Mouse (Mus musculus) forebrain, embryonic 10.5 days (tissue): ENCODE results near the gene Robo1. TPM values are rescaled to one million over a fixed set of nuclear protein-coding genes. Genes with fewer than 3 reads are reported as not detected.

Experiments
- DNase-seq: peaks from one replicate; pipeline ENCODE4 v3.0.0-alpha.2; 2017; ENCODE audit warnings: low spot score; ENCODE audit errors: extremely low spot score
- H3K27ac ChIP-seq: fragments of 300-500 bp; sonication (generic); 2 replicates; pipeline ENCODE4 v1.5.1; 2016; ENCODE audit warnings: mild to moderate bottlenecking
- H3K27me3 ChIP-seq: fragments of 300-500 bp; sonication (generic); 2 replicates; pipeline ENCODE4 v1.6.1; 2016; ENCODE audit warnings: mild to moderate bottlenecking; ENCODE audit not compliant: poor library complexity, severe bottlenecking
- H3K36me3 ChIP-seq: fragments of 300-500 bp; sonication (generic); replicated peaks from 2 replicates; pipeline ENCODE4 v1.6.1; 2016; ENCODE audit warnings: mild to moderate bottlenecking, moderate library complexity
- H3K4me1 ChIP-seq: fragments of 300-500 bp; sonication (generic); 2 replicates; pipeline ENCODE4 v1.6.1; 2016
- H3K4me3 ChIP-seq: fragments of 300-500 bp; sonication (generic); 2 replicates; pipeline ENCODE4 v1.5.1; 2016; ENCODE audit warnings: mild to moderate bottlenecking, moderate library complexity
- H3K9me3 ChIP-seq: fragments of 300-500 bp; sonication (generic); 2 replicates; pipeline ENCODE4 v1.6.1; 2016; ENCODE audit warnings: mild to moderate bottlenecking, moderate library complexity
- WGBS: fragments of 180-500 bp; shearing (Covaris S2); methylation state at CpG from one replicate; pipeline ENCODE4 v1.1.7; 2016; 5-methylcytosine and 5-hydroxymethylcytosine counted together
- polyA plus RNA-seq: library from polyadenylated mRNA; unstranded; fragments of >200 nt; fragmentation: Nextera tagmentation; extraction: Ambion mirVana; gene quantifications from 2 replicates; pipeline ENCODE4 v1.2.1, GENCODE M21; 2016

The Robo1 gene
- polyA plus RNA-seq, 1 experiment from 2014 or later = 22.0 TPM

- Histone ChIP-seq H3K9me3 (no peaks in the 10 kb centered on the region), H3K36me3 (no peaks in the 10 kb centered on the region), H3K27ac (no peak overlapping the region), H3K4me3 (no peak overlapping the region), H3K4me1 (peaks cover 22% of the 10 kb centered on the region), H3K27me3 (no peaks in the 10 kb centered on the region)
- no peak for DNase-seq
- WGBS = 59% methylated on average over 7 of the region's 7 CpGs
Observed at GRCm38 (mm10) chr16:72576956-72577355, 268.9 kb downstream of the Robo1 start.

- 84% methylated on average over 11 of the region's 11 CpGs for WGBS
- Histone ChIP-seq H3K9me3 (no peaks in the 10 kb centered on the region), H3K27ac (no peak overlapping the region), H3K36me3 (no peaks in the 10 kb centered on the region), H3K4me3 (no peak overlapping the region), H3K4me1 (peaks cover 5% of the 10 kb centered on the region; the same call in 1 of the 2 replicates), H3K27me3 (no peaks in the 10 kb centered on the region)
- DNase-seq = no peak
Observed at GRCm38 (mm10) chr16:72584454-72585159, 276.5 kb downstream of the Robo1 start.

DNA sequence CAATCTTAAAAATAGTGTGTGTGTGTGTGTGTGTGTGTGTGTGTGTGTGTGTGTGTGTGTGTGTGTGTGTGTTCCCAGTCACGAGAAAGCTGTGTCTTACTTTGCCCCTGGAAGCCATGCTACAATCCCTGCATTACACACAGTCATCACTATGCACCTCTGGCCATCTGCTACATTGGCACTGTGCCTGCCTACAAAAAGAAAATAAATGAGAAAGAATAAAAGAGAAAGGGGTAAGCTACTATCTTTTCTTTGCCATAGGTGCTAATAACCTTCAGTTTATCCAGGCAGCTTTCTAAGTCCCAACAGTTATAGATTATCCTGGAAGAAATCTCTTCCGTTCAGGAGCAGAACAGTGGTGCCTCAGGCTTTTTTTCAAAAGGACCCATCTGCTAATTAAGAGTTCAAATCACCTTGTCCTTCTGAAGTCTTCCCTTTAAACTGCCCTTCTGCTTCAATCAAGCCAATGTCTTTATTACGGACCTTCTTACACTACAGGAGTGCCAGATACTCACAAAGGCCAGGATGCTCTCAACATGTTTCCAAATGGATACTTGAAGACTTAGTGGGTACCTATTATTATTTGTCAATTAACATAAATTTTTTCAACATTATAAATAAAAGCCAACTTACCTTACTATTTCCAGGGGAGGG is 277.2 kb downstream of the Robo1 start:
- DNase-seq = no peak
- Histone ChIP-seq H3K4me1 (peaks cover 3% of the 10 kb centered on the region; the same call in 1 of the 2 replicates), H3K27me3 (no peaks in the 10 kb centered on the region), H3K27ac (no peak overlapping the region), H3K4me3 (no peak overlapping the region), H3K36me3 (no peaks in the 10 kb centered on the region), H3K9me3 (no peaks in the 10 kb centered on the region)
- 73% methylated on average over 3 of the region's 3 CpGs for WGBS

DNA sequence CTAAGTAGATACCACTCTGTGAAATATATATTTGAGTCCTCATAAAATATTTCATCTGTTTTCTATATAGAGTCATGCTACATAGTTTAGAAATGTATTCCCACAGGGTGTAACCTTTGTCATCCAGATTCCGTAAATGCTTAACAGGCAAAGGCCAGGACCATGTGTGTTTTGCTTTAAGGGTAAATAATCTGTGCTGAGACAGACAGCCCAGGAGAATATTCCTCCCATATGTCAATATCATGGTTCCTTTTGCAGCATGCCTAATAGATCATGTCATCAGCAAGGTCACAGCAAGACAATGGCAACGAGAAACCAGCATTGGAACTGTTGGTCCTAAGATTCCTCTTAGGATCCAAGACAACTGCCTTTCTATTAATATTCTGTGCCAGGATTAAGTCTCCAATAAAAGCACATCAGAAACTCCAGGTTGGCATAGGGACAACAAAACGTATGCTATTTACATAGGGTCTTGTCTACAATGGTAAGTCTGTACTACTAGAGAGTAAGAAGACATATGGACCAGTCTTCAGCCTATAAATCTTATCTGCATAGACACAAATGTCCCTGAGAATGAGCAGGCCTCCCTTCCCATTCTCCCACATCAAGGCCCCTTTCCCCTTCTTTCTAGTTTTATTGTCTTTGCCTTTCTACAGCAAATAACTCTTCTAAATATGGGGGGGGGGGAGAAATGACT is 279.4 kb downstream of the Robo1 start:
- Histone ChIP-seq H3K4me3 (no peak overlapping the region), H3K27me3 (no peaks in the 10 kb centered on the region), H3K36me3 (no peaks in the 10 kb centered on the region), H3K4me1 (peaks cover 3% of the 10 kb centered on the region; the same call in 1 of the 2 replicates), H3K27ac (no peak overlapping the region), H3K9me3 (no peaks in the 10 kb centered on the region)
- DNase-seq = no peak
- WGBS = 76% methylated on average over 3 of the region's 3 CpGs

GRCm38 (mm10) chr16:72603487-72604206 is 295.5 kb downstream of the Robo1 start:
- H3K36me3 ChIP-seq = no peaks in the 10 kb centered on the region
- no peaks in the 10 kb centered on the region; the same call in 1 of the 2 replicates for H3K4me1 ChIP-seq
- DNase-seq = no peak
- no peak overlapping the region for H3K4me3 ChIP-seq
- H3K27me3 ChIP-seq = peaks cover 19% of the 10 kb centered on the region
- H3K27ac ChIP-seq = no peak overlapping the region
- H3K9me3 ChIP-seq = no peaks in the 10 kb centered on the region
- 86% methylated on average over 4 of the region's 4 CpGs for WGBS

GRCm38 (mm10) chr16:72605066-72605465 is 297.0 kb downstream of the Robo1 start:
- Histone ChIP-seq H3K9me3 (no peaks in the 10 kb centered on the region), H3K4me3 (no peak overlapping the region), H3K36me3 (no peaks in the 10 kb centered on the region), H3K27me3 (peaks cover 32% of the 10 kb centered on the region), H3K4me1 (no peaks in the 10 kb centered on the region; the same call in none of the 2 replicates), H3K27ac (no peak overlapping the region)
- DNase-seq = peak; percentile 69
- 23% methylated on average over 6 of the region's 6 CpGs for WGBS

GRCm38 (mm10) chr16:72610661-72611112 is 302.6 kb downstream of the Robo1 start:
- Histone ChIP-seq H3K36me3 (no peaks in the 10 kb centered on the region), H3K4me1 (peaks cover 17% of the 10 kb centered on the region), H3K27me3 (peaks cover 65% of the 10 kb centered on the region), H3K27ac (no peak overlapping the region), H3K9me3 (no peaks in the 10 kb centered on the region), H3K4me3 (no peak overlapping the region)
- 4% methylated on average over 4 of the region's 4 CpGs for WGBS
- peak; percentile 21 for DNase-seq

- Histone ChIP-seq H3K4me3 (no peak overlapping the region), H3K27me3 (peaks cover 48% of the 10 kb centered on the region), H3K36me3 (no peaks in the 10 kb centered on the region), H3K27ac (no peak overlapping the region), H3K4me1 (peaks cover 17% of the 10 kb centered on the region), H3K9me3 (no peaks in the 10 kb centered on the region)
- no peak for DNase-seq
- WGBS = 5% methylated on average over 1 of the region's 1 CpGs
Observed at GRCm38 (mm10) chr16:72614898-72615297, 306.8 kb downstream of the Robo1 start.

GRCm38 (mm10) chr16:72615360-72615759 is 307.3 kb downstream of the Robo1 start:
- peaks cover 15% of the 10 kb centered on the region for H3K4me1 ChIP-seq
- H3K4me3 ChIP-seq = no peak overlapping the region
- WGBS = 67% methylated on average over 2 of the region's 2 CpGs
- H3K36me3 ChIP-seq = no peaks in the 10 kb centered on the region
- DNase-seq = no peak
- H3K27ac ChIP-seq = no peak overlapping the region
- H3K9me3 ChIP-seq = no peaks in the 10 kb centered on the region
- H3K27me3 ChIP-seq = peaks cover 48% of the 10 kb centered on the region

- Histone ChIP-seq H3K4me1 (no peaks in the 10 kb centered on the region), H3K4me3 (no peak overlapping the region), H3K36me3 (no peaks in the 10 kb centered on the region), H3K27ac (no peak overlapping the region), H3K27me3 (0 out of 2 replicates have a peak, but pooled peaks cover 12% of the 10 kb centered on the region), H3K9me3 (no peaks in the 10 kb centered on the region)
- WGBS = 92% methylated on average over 4 of the region's 4 CpGs
- no peak for DNase-seq
Observed at GRCm38 (mm10) chr16:72622371-72622770, 314.3 kb downstream of the Robo1 start.

- H3K4me1 ChIP-seq = no peaks in the 10 kb centered on the region
- H3K4me3 ChIP-seq = no peak overlapping the region
- 0 out of 2 replicates have a peak, but pooled peaks cover 12% of the 10 kb centered on the region for H3K27me3 ChIP-seq
- DNase-seq = no peak
- no peaks in the 10 kb centered on the region for H3K9me3 ChIP-seq
- no peak overlapping the region for H3K27ac ChIP-seq
- 90% methylated on average over 10 of the region's 10 CpGs for WGBS
- no peaks in the 10 kb centered on the region for H3K36me3 ChIP-seq
Observed at GRCm38 (mm10) chr16:72622868-72623267, 314.8 kb downstream of the Robo1 start.

DNA sequence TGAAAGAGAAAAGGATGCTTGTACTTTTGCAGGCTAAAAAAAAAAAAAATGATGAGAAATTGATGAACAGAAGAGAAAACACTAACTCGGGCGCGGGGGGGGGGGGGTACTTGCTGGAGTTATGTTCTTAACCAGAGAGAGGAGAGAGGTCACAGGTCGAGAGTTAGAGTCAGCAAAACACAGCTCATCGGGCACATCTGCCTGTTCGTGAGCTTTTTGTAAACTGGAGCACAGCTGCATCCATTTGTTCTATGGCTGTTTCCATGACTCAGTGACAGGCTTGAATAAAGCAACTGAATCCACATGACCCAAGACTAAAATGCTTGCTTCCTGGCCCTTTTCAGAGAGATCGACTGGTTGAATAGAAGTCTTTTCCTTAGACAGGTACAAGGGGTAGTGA is 325.7 kb downstream of the Robo1 start:
- H3K27me3 ChIP-seq = no peaks in the 10 kb centered on the region
- no peak overlapping the region for H3K4me3 ChIP-seq
- H3K9me3 ChIP-seq = no peaks in the 10 kb centered on the region
- 71% methylated on average over 7 of the region's 7 CpGs for WGBS
- H3K36me3 ChIP-seq = no peaks in the 10 kb centered on the region
- DNase-seq = no peak
- H3K4me1 ChIP-seq = no peaks in the 10 kb centered on the region
- H3K27ac ChIP-seq = no peak overlapping the region
